Mouse (Mus musculus) common myeloid progenitor, adult 5-6 weeks (primary cell): ENCODE results near the gene Pspc1. TPM values are rescaled to one million over a fixed set of nuclear protein-coding genes. Genes with fewer than 3 reads are reported as not detected.

ENCODE experiments used
- ATAC-seq: replicated peaks from 2 replicates; pipeline ENCODE4 v1.8.0; 2016; ENCODE audit warnings: low read depth, mild to moderate bottlenecking, moderate TSS enrichment, inconsistent platforms; ENCODE audit not compliant: poor library complexity, severe bottlenecking
- total RNA-seq: library from RNA; stranded (forward); fragments of 200-1000, 187-1606 nt; gene quantifications from 2 replicates; pipeline ENCODE4 v1.2.3, GENCODE M21; 2017

Pspc1 gene
- total RNA-seq, 1 experiment from 2014 or later: 166 TPM

GRCm38 (mm10) chr14:56705687-56706086 lies 72.4 kb downstream of the Pspc1 start:
- ATAC-seq: no peak

GRCm38 (mm10) chr14:56702644-56703043 lies 75.5 kb downstream of the Pspc1 start:
- ATAC-seq: no peak; the same call in 1 of the 2 replicates

- ATAC-seq: no peak
Observed at GRCm38 (mm10) chr14:56697836-56698235, 80.3 kb downstream of the Pspc1 start.

- no peak for ATAC-seq
Observed at GRCm38 (mm10) chr14:56695495-56695894, 82.6 kb downstream of the Pspc1 start.

- no peak for ATAC-seq
Observed at GRCm38 (mm10) chr14:56689766-56690165, 88.3 kb downstream of the Pspc1 start.

GRCm38 (mm10) chr14:56689116-56689515 lies 89.0 kb downstream of the Pspc1 start:
- no peak for ATAC-seq

- no peak for ATAC-seq
Observed at GRCm38 (mm10) chr14:56685426-56685825, 92.7 kb downstream of the Pspc1 start.

Other genes starting within 250 kb of the Pspc1 start
- 15.1 and 27.1 TPM in 2 replicates for gene Cenpj, start 202.9 kb downstream of the Pspc1 start, total RNA-seq
- 12.3 and 21.0 TPM in 2 replicates for gene Parp4, start 202.7 kb downstream of the Pspc1 start, total RNA-seq
- 42.8 and 47.9 TPM in 2 replicates for gene Mphosph8, start 110.1 kb downstream of the Pspc1 start, total RNA-seq
- gene Zmym5, start 33.4 kb upstream of the Pspc1 start, total RNA-seq: 21.6 and 23.7 TPM in 2 replicates
- gene Zmym2, start 108.3 kb upstream of the Pspc1 start, total RNA-seq: 39.2 and 52.0 TPM in 2 replicates